Mouse (Mus musculus): ENCODE data around the gene Cd200r2.
"Not testable (repeated sequence)": the region's sequence is repeated elsewhere in the genome, so short reads cannot be mapped to it uniquely, and the experiment has no call there.

The Cd200r2 gene

DNA sequence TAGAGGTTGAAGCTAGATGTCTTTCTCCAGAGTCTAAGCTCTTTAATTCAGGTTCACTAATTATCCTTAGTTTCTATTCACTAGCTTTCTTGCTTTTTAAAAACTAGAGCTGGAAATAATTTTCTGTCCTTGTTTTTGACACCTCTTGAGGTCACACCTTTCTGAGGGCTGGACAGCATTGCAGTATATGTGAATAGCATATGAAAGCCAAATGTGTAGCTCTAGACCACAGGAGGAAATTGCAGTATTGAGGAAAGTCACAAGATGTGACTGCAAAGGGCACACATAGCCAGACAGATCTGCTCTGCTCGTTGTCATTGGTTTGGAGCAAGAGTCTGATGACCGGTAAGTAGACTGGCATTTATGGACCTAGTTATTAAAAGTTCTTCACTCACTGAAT, at the start of gene Cd200r2:
TSS of gene Cd200r2 (plus strand) at position 301 of the 400 bp plus-strand sequence.
- DNase-seq (ENCODE audit: low spot score) = no peak

DNA sequence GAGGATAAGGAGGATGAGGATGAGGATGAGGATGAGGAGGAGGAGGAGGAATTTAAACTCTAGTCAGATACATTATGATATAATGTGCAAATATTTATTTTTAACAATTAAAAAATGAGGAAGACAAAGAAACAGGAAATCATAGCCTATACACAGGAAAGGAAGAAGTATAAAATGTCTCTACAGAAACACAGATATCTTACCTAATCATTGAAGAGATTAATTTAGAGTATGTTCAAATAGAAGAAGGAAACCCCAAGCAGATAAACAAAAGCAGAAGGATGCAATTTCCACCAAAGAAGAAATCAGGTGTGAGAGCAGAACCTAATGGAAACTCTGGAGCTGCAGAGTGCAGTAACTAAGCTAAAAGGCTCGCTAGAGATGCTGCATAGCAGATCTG, 48.9 kb upstream of the Cd200r2 start:
- no peak for DNase-seq (ENCODE audit: low spot score)

DNA sequence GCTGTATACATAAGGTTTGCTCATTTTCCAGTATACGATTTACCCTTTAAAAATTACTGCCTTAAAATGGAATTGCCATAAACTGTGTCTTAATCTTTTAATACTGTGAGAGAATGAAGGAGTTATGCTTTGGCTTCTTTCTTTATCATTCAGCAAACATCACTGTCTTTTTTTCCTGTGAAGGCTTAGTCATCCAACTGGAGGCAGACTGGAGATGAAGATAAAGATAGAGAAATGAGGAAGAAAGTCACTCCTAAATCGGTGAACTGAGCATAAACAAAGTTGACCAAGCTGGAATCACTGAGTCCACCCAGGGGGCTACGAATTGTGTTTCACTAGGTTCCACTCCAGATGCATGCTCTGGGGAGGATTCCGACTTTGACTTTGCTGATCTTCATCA, 46.4 kb upstream of the Cd200r2 start:
- DNase-seq (ENCODE audit: low spot score) = no peak

DNA sequence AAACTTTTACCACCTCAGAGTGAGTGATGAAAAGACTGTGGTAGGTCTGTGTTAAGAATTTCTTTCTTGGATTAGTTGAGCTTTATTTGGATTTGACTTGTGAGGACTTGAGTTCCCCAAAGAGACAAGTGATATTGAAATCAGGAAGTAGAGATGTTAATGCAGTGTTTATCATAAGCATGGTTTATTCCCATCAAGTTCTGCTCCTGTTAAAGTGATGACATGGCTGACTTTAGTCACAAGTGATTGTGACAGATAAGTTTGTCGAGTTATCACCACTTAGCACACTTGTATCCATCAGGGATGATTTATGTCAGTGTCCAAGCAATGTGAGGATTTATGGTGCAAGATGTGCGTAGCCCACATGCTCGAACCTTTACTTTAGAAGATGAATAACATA, 34.6 kb upstream of the Cd200r2 start:
- DNase-seq (ENCODE audit: low spot score) = no peak

DNA sequence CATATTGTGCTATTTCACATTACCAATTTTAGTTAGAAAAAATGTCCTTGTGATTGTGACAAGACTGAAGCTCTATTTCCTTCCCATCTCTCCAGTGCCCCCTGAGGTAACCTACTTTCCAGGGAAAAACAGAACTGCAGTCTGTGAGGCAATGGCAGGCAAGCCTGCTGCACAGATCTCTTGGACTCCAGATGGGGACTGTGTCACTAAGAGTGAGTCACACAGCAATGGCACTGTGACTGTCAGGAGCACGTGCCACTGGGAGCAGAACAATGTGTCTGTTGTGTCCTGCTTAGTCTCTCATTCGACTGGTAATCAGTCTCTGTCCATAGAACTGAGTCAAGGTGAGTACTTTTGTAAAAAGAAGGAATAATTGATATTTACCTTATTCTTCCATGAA, 33.7 kb upstream of the Cd200r2 start:
- DNase-seq (ENCODE audit: low spot score) = not testable (repeated sequence)

DNA sequence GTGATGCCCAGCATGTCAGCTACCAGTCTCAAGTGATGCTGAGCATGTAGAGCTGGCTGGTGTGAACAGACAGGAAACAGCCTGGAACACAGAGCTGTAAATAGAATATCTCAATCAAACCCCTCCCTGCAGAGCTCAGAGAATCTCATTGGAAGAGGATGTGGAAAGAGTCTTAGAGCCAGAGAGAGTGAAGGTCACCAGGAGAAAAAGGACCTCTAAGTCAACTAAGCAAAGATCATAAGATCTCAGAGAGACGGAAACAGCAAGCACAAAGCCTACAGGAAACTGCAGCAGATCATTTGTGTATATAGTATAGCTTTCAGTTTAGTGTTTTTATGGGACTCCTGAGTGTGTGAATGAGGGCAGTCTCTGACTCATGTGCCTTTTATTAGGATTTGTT, 8.3 kb downstream of the Cd200r2 start:
- no peak for DNase-seq (ENCODE audit: low spot score)

DNA sequence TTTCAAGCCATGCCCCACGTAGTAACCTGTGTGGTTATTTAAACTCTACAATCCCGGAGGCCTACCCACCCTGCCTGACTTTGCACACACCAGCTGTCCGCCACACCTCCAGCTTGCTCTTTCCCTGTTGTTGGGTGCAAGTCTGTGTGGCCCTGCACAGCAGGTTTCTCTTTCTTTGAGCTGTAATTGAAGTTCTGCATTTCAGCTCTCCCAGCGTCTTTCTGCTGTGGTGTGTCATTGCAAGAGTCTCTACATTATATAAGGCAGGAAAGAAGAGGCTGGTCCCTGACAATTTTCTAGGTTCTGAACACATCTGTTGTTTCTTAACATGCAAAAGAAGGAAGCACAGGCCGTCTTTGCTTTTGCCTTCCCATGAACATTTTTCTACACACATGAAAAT, 9.7 kb downstream of the Cd200r2 start:
- DNase-seq (ENCODE audit: low spot score) = no peak

DNA sequence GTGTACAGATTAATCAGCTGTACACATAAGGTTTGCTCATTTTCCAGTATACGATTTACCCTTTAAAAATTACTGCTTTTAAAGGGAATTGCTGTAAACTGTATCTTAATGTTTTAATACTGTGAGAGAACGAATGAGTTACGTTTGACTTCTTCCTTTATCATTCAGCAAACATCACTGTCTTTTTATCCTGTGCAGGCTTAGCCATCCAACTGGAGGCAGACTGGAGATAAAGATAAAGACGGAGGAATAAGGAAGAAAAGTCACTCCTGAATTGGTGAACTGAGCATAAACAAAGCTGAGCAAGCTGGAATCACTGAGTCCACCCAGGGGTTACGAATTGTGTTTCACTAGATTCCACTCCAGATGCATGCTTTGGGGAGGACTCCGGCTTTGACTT, 10.7 kb downstream of the Cd200r2 start:
- DNase-seq (ENCODE audit: low spot score) = no peak

DNA sequence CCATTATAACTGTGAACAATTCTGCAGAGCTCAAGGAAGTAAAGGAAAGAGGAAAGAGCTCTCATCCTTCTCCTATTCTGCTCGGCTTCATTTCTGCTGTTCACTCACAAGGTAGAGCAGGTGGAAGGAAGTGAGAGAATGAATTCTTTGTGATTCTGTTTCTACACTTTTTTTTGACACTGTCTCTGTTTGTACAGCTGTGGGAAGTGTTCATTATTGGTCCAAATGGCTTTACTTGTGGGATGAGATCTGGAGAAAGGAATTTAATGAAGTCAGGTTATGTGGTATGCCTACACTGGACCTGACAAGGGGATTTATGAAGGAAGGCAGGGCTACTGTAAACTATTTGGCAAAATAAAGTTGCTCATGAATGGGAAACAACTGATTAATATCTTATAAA, 23.9 kb downstream of the Cd200r2 start:
- DNase-seq (ENCODE audit: low spot score) = no peak

DNA sequence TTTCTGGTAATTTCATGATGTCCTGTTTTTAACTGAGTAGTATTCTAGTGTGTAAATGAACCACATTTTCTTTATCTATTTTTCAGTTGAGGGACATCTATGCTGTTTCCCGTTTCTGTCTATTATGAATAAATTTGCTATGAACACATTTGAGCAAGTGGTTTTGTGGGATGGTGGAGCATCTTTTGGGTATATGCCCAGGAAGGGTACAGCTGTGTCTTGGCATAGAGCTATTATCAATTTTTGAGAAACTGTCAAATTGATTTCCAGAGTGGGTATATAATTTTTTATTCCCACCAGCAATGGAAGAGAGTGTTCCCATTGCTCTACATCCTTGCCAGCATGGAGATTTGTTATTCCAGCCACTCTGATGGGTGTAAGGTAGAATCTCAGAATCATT, 65.1 kb downstream of the Cd200r2 start:
- DNase-seq (ENCODE audit: low spot score) = no peak

DNA sequence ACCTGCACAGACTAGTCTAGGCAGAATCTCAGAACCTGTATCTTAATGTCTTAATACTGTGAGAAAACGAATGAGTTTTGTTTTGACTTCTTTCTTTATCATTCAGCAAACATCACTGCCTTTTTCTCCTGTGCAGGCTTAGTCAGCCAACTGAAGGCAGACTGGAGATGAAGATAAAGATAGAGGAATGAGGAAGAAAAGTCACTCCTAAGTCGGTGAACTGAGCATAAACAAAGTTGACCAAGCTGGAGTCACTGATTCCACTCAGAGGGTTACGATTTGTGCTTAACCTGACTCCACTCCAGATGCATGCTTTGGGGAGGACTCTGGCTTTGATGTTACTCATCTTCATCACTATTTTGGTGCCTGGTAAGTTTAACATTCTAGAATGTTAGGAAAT, 76.6 kb downstream of the Cd200r2 start, which contains the start of gene Cd200r3:
TSS of gene Cd200r3 (plus strand) at position 211 of the 400 bp plus-strand sequence.
- no peak for DNase-seq (ENCODE audit: low spot score)

DNA sequence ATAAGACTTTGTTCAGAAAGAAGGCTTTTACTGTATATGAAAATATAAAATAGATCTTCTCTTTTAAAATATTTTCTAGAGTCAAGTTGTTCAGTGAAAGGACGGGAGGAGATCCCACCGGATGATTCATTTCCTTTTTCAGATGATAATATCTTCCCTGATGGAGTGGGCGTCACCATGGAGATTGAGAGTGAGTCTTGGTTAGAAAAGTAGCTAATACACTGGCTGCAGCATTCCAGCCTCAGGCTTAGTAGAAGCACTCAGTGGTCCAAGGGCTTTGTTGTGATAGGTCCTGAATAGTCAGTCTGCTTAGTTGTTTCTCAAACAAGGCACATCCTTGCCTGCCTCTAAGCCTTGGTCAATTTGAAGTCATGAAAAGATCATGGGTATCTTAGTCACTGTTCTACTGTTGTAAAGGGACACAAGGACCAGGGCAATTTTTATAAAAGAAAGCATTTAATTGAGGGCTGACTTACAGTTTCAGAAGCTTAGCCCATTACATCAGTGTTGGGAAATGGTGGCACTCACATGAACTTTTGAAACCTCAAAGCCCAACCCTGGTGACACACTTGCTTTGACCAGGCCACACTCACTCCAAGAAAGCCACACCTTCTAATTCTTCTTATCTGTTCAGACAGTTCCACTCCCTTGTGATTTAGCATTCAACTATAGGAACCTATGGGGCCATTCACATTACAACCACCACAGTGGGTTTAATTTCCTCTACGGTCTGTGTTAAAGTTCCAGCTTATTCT, 84.6 kb downstream of the Cd200r2 start:
- DNase-seq (ENCODE audit: low spot score) = no peak

DNA sequence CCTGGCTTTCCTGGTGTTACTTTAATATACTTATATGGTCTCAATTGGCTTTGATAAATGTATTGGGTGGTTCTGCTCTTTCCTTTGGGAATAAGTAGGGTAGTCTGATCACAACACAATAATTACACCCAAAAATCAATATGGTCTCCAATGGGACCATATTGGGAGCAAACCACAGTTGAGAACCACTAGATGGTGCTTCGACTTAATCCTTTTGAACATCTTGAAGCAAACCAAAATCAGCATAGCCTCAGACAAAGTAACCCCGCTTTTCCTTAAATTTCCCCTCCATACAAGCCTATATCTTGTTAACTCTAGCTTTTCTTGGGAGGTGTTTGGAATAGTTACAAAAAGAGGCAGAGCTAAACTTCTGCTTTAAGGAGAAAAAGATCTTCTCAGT, 95.4 kb downstream of the Cd200r2 start:
- DNase-seq (ENCODE audit: low spot score) = no peak

DNA sequence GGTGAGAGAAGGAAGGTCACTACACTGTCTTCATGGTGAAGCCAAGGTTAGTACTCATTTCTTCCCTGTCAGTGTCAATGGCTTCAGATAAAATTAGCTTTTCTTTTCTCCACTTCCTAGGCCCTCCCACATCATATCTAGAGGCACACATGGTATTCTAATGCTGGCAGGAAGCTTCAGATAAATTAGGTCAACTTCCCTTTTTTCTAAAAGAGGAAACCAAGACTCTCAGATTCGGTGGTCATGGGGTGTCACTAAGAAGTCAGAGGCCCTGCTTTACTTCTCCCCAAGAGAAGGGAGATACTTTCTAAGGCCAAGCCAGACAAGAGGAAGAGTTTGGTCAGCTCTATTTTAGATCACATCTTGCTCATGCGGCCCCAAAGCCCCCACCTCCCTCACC, 95.9 kb downstream of the Cd200r2 start:
- DNase-seq (ENCODE audit: low spot score) = no peak

DNA sequence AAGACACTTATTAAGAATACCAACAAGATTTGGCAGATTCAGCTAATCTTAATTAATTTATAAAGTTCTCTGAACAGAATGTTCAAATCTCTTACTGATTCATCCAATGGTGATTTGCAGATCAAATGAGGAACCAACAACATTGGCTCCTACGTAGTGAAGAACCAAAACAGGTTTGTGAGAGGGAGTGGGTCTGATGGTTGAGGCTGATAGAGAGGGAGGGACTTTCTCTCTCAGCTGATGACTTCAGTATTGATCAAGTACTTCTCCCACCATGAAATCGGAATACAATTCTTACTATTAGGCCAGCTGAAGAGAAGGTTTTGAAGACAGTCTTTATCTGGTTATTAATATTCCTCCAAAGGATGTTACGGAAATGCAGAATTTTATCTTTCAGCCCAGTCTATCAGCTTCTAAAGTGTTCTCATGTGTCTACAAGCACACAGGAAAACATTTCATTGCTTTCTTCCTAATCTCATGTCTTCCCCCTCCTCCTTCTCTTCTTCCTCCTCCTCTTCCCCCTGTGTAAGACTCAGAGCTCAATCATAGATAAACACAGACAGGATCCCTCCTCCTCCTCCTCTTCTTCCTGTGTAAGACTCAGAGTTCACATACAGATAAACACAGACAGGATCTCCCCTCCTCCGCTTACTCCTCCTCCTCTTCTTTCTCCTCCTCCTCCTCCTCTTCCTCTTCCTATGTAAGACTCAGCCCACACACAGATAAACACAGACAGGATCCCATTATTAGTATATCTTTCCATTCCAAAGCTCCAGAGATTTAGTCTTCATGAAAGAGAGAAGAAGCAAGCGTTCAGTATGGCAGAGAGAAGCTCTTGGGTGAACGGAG, 97.9 kb downstream of the Cd200r2 start:
- no peak for DNase-seq (ENCODE audit: low spot score)

DNA sequence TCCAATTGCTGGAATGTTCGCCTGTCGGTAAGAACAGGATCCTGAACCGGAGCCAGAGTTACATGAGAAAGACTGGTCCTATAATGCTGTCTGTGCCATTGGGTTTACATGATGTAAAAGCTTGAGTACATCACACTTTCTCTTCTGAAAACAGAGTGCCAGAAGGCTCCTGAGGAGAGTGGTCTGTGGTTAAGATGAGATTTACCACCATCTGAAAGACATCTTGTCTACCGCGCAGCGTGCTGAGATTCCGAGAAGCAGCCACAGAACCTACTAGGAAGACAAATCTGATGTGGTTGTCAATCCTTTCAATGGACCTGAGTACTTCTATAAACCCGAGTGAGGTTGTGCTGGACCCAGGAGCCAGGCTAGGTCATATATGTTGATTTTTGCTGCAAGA, 98.5 kb downstream of the Cd200r2 start:
- DNase-seq (ENCODE audit: low spot score) = no peak
